Mouse (Mus musculus): ENCODE measurements at regions not wholly inside any gene's neighbourhood (a gene's known extent, or its start where the extent isn't known, plus 50 kb on each side); places are given as distances from the start of the nearest gene placed in this dataset.

- TF ChIP-seq CTCF (IDR thresholded peaks at IDR 0.05; ENCODE audit: borderline replicate concordance, control insufficient read depth, extremely low read depth, insufficient read depth, low read length, poor library complexity) (no peak), POLR2A (IDR thresholded peaks at IDR 0.05; ENCODE audit: control insufficient read depth, extremely low read depth, insufficient read depth, low read length, poor library complexity) (no peak)
Observed at GRCm38 (mm10) chr19:56054186-56054585, 232.8 kb upstream of the Habp2 start.
